Mouse (Mus musculus) forebrain, embryonic 11.5 days (tissue): ENCODE data around the gene Fstl4. TPM values are rescaled to one million over a fixed set of nuclear protein-coding genes. Genes with fewer than 3 reads are reported as not detected.

Experiments
- ATAC-seq: fragments of 200-750 bp; cut with Nextera tagmentation; replicated peaks from 2 replicates; pipeline ENCODE4 v1.8.0; 2017; ENCODE audit warnings: moderate TSS enrichment; ENCODE audit not compliant: low FRiP score
- DNase-seq: peaks from one replicate; pipeline ENCODE4 v3.0.0-alpha.2; 2017; ENCODE audit warnings: low spot score
- H3K27ac ChIP-seq: fragments of 300-500 bp; sonication (generic); 2 replicates; pipeline ENCODE4 v1.5.1; 2014; ENCODE audit warnings: low read depth, low read length
- H3K27me3 ChIP-seq: fragments of 300-500 bp; sonication (generic); 2 replicates; pipeline ENCODE4 v1.6.1; 2014; ENCODE audit warnings: mild to moderate bottlenecking, low read length, mixed read lengths; ENCODE audit not compliant: control insufficient read depth, insufficient read depth
- H3K36me3 ChIP-seq: fragments of 300-500 bp; sonication (generic); 2 replicates; pipeline ENCODE4 v1.6.1; 2014; ENCODE audit warnings: mild to moderate bottlenecking, low read length, moderate library complexity, mixed read lengths; ENCODE audit not compliant: control insufficient read depth, insufficient read depth
- H3K4me1 ChIP-seq: fragments of 300-500 bp; sonication (generic); replicated peaks from 2 replicates; pipeline ENCODE4 v1.6.1; 2014; ENCODE audit warnings: low read length, mixed read lengths; ENCODE audit not compliant: control insufficient read depth, insufficient read depth
- H3K4me2 ChIP-seq: fragments of 300-500 bp; sonication (generic); 2 replicates; pipeline ENCODE4 v1.6.1; 2014; ENCODE audit warnings: low read depth, mild to moderate bottlenecking, low read length, moderate library complexity, mixed read lengths; ENCODE audit not compliant: severe bottlenecking
- H3K4me3 ChIP-seq: fragments of 300-500 bp; sonication (generic); 2 replicates; pipeline ENCODE4 v1.5.1; 2014; ENCODE audit warnings: low read depth, low read length
- H3K9ac ChIP-seq: fragments of 300-500 bp; sonication (generic); 2 replicates; pipeline ENCODE4 v1.6.1; 2014; ENCODE audit warnings: low read length
- H3K9me3 ChIP-seq: fragments of 300-500 bp; sonication (generic); 2 replicates; pipeline ENCODE4 v1.6.1; 2016; ENCODE audit warnings: low read length, mixed read lengths; ENCODE audit not compliant: control insufficient read depth
- WGBS: fragments of 180-500 bp; shearing (Covaris S2); extraction: QIAGEN DNeasy Blood & Tissue Kit; methylation state at CpG from one replicate; pipeline ENCODE4 v1.1.7; 2014; 5-methylcytosine and 5-hydroxymethylcytosine counted together
- polyA plus RNA-seq: library from polyadenylated mRNA; unstranded; fragments of >200 nt; fragmentation: Nextera tagmentation; extraction: Ambion mirVana; gene quantifications from 2 replicates; pipeline ENCODE4 v1.2.1, GENCODE M21; 2014

The Fstl4 gene
- polyA plus RNA-seq, 1 experiment from 2014 or later: 0.73 TPM

DNA sequence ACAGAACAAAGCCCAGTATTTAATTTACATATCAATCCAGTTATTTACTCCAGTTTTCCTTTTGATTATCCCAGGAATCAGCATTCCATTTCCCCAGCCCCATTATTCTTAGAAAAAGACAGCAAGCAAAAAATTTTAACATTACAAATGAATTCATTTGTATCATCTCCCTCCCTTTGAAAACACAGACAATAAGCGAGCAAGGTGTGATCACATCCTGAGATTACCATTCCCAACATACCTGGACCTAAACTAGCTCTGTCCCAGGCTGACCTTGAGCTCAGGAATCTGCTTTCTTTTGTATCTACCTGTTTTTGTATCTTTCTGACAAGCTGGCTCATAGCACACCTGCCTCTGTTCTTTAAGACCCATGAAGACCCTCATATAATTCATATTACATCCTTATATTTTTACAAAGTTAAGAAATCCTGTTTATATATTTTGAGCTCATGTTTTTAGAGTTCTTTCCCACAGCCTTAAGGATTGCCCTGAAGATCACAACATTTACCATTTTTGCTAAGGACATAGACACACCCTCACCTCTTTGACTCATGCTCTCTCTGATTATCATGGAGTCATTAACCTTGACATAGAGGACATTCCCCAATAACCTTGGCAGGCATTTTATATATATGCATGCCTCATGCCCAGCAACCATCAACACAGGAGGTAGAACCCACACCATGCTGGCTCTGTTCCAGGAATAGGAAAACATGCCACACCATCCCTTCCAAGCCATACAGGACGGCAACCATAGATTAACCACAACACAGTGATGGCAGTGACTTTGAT lies 438.2 kb downstream of the Fstl4 start:
- H3K9me3 ChIP-seq: no peaks in the 10 kb centered on the region
- no peak overlapping the region for H3K4me3 ChIP-seq
- DNase-seq (no peak), ATAC-seq (no peak)
- H3K9ac ChIP-seq: no peak overlapping the region
- 91% methylated on average over 2 of the region's 2 CpGs for WGBS
- no peaks in the 10 kb centered on the region for H3K36me3 ChIP-seq
- H3K4me1 ChIP-seq: no peaks in the 10 kb centered on the region
- no peaks in the 10 kb centered on the region for H3K27me3 ChIP-seq
- H3K27ac ChIP-seq: no peak overlapping the region
- H3K4me2 ChIP-seq: no peak overlapping the region

DNA sequence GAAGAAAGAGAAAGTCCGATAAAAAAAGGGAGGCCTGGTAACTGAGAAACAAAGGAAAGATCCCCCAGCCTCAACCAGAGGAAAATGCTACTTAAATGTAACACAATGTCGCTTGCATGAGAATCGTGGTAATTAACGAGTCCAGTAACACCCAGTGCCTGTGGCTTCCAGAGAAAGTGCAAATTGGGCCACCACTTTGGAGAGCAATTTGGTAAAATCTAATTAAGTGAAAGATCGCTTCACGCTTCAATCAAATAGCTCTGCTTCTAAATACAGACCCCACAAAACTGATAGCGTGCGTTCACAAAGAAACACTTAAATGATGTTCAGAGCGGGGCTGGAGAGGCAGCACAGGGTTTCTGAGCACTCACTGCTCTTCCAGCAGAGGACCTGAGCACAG lies 446.4 kb downstream of the Fstl4 start:
- no peak overlapping the region for H3K27ac ChIP-seq
- H3K4me3 ChIP-seq: no peak overlapping the region
- no peaks in the 10 kb centered on the region for H3K36me3 ChIP-seq
- no peak for ATAC-seq
- 52% methylated on average over 9 of the region's 9 CpGs for WGBS
- no peaks in the 10 kb centered on the region for H3K4me1 ChIP-seq
- no peak overlapping the region for H3K9ac ChIP-seq
- H3K9me3 ChIP-seq: no peaks in the 10 kb centered on the region
- DNase-seq: no peak
- no peaks in the 10 kb centered on the region for H3K27me3 ChIP-seq
- H3K4me2 ChIP-seq: no peak overlapping the region

DNA sequence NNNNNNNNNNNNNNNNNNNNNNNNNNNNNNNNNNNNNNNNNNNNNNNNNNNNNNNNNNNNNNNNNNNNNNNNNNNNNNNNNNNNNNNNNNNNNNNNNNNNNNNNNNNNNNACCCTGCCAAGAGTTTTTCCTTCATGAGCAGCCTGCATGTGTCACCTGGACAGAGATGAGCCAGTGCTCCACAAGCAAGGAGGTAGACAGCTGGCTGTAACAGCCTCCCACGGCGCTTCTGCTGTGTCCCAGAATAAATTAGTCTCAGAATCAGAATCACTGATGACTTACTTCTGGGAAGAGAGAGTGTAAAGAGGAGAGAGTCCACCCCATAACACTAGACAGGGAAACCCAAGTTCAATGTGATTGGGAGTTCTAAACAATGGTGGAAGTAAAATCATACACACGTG lies 464.6 kb downstream of the Fstl4 start:
- ATAC-seq (no peak), DNase-seq (no peak)
- Histone ChIP-seq H3K9ac (no peak overlapping the region), H3K36me3 (no peaks in the 10 kb centered on the region), H3K4me2 (no peak overlapping the region), H3K27ac (no peak overlapping the region), H3K4me3 (no peak overlapping the region), H3K9me3 (no peaks in the 10 kb centered on the region; the same call in 1 of the 2 replicates), H3K4me1 (no peaks in the 10 kb centered on the region), H3K27me3 (no peaks in the 10 kb centered on the region)
- WGBS: 90% methylated on average over 3 of the region's 3 CpGs

DNA sequence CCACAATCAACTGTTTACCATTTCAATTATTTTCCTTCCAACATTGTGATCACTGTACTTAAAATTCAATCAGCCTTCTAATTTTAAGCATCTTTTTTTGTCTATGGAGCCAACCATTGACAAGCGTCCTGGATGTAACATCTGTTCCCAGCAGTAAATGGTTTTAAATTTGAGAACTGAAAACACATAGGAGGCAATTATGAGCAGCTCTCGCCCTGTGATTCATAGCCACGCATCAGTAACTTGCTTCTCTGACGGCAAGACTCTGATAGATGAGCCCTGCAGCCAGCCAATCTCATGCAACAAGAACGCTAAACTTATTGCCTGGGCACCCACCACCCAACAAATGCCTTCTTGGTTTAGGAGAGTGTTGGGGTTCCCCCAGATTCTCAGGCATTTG lies 467.4 kb downstream of the Fstl4 start:
- Histone ChIP-seq H3K4me1 (no peaks in the 10 kb centered on the region), H3K36me3 (no peaks in the 10 kb centered on the region), H3K4me3 (no peak overlapping the region), H3K27ac (no peak overlapping the region), H3K9me3 (no peaks in the 10 kb centered on the region), H3K9ac (no peak overlapping the region), H3K4me2 (no peak overlapping the region), H3K27me3 (no peaks in the 10 kb centered on the region)
- no peak for DNase-seq
- no peak for ATAC-seq
- WGBS: 90% methylated on average over 5 of the region's 5 CpGs

DNA sequence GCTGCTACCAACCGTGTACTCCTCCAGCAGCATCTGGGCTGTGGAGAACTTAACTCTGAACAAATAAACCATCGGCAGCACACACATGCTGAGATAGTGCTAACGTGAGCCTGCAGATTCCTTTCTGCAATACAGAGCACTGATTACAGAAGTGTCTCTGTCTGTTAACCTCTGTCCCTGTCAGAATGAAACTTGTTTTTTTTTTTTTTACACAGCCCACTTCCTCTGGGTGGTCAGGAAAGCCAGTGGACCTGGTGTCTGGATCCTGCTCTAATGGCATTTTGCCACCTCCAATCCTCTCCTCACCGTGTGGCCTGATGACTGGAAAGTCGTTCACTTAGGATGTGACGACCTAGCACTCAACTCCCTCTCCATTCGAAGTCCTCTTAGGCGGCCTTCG lies 469.2 kb downstream of the Fstl4 start:
- WGBS: 88% methylated on average over 9 of the region's 9 CpGs
- Histone ChIP-seq H3K9ac (no peak overlapping the region), H3K4me2 (no peak overlapping the region), H3K4me1 (no peaks in the 10 kb centered on the region), H3K27me3 (no peaks in the 10 kb centered on the region), H3K36me3 (no peaks in the 10 kb centered on the region), H3K9me3 (no peaks in the 10 kb centered on the region), H3K4me3 (no peak overlapping the region), H3K27ac (no peak overlapping the region)
- no peak for DNase-seq
- ATAC-seq: no peak
